Mouse (Mus musculus): ENCODE measurements around the gene Plekha8. TPM values are rescaled to one million over a fixed set of nuclear protein-coding genes. Genes with fewer than 3 reads are reported as not detected.
A peak's percentile ranks its signal among the peaks of the same experiment; 100 is the strongest.

Gene Plekha8
- polyA plus RNA-seq, 1 experiment from 2014 or later = 13.0 TPM

GRCm38 (mm10) chr6:54643181-54643580 is 48.3 kb downstream of the Plekha8 start:
- no peak for ATAC-seq (replicated peaks; ENCODE audit: insufficient number of reproducible peaks, low FRiP score, low TSS enrichment)
- Histone ChIP-seq H3K27me3 (ENCODE audit: control insufficient read depth, insufficient read depth, low read length) (no peaks in the 10 kb centered on the region), H3K4me1 (ENCODE audit: control insufficient read depth, insufficient read depth, low read length) (peaks cover 3% of the 10 kb centered on the region; the same call in 1 of the 2 replicates), H3K4me2 (no peak overlapping the region), H3K9me3 (replicated peaks; ENCODE audit: control insufficient read depth, low read length) (no peaks in the 10 kb centered on the region), H3K36me3 (ENCODE audit: control insufficient read depth, insufficient read depth, low read length) (no peaks in the 10 kb centered on the region; the same call in 1 of the 2 replicates), H3K9ac (ENCODE audit: low read depth, low read length) (no peak overlapping the region), H3K27ac (ENCODE audit: low read depth, low read length) (no peak overlapping the region), H3K4me3 (ENCODE audit: low read depth, low read length) (no peak overlapping the region)
- WGBS (ENCODE audit: insufficient replicate concordance) = 37% methylated on average over 4 of the region's 4 CpGs

- H3K27me3 ChIP-seq (ENCODE audit: control insufficient read depth, insufficient read depth, low read length) = no peaks in the 10 kb centered on the region
- no peak overlapping the region for H3K9ac ChIP-seq (ENCODE audit: low read depth, low read length)
- H3K9me3 ChIP-seq (replicated peaks; ENCODE audit: control insufficient read depth, low read length) = no peaks in the 10 kb centered on the region
- no peaks in the 10 kb centered on the region for H3K36me3 ChIP-seq (ENCODE audit: control insufficient read depth, insufficient read depth, low read length)
- no peak overlapping the region for H3K27ac ChIP-seq (ENCODE audit: low read depth, low read length)
- no peak overlapping the region for H3K4me2 ChIP-seq
- ATAC-seq (replicated peaks; ENCODE audit: insufficient number of reproducible peaks, low FRiP score, low TSS enrichment) = no peak
- no peaks in the 10 kb centered on the region for H3K4me1 ChIP-seq (ENCODE audit: control insufficient read depth, insufficient read depth, low read length)
- WGBS (ENCODE audit: insufficient replicate concordance) = 71% methylated on average over 11 of the region's 11 CpGs
- H3K4me3 ChIP-seq (ENCODE audit: low read depth, low read length) = no peak overlapping the region
These were observed 60.7 kb downstream of the Plekha8 start for GRCm38 (mm10) chr6:54655471-54656095.

DNA sequence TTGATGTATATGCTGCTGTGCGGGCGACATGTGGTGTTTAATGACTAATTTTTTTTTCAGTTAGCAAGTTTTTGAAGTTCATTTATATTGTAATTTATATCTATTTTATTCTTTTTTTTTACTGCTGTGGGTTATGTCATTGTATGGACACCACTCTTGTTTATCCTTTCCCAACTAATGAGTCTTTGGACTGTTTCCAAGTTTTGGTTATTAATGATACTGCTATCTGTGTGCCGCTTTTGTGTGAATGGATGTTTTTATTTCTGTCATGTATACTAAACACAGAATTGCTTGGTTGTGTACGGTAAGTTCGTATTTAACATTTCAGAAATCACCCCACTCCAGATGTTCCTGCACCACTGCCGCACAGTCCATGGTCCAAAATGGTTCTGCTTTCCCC is 63.0 kb downstream of the Plekha8 start:
- H3K9me3 ChIP-seq (replicated peaks; ENCODE audit: control insufficient read depth, low read length) = no peaks in the 10 kb centered on the region
- no peak overlapping the region for H3K4me2 ChIP-seq
- H3K9ac ChIP-seq (ENCODE audit: low read depth, low read length) = no peak overlapping the region
- H3K4me3 ChIP-seq (ENCODE audit: low read depth, low read length) = no peak overlapping the region
- 83% methylated on average over 6 of the region's 6 CpGs for WGBS (ENCODE audit: insufficient replicate concordance)
- H3K27ac ChIP-seq (ENCODE audit: low read depth, low read length) = no peak overlapping the region
- no peaks in the 10 kb centered on the region for H3K27me3 ChIP-seq (ENCODE audit: control insufficient read depth, insufficient read depth, low read length)
- H3K4me1 ChIP-seq (ENCODE audit: control insufficient read depth, insufficient read depth, low read length) = no peaks in the 10 kb centered on the region
- no peak for ATAC-seq (replicated peaks; ENCODE audit: insufficient number of reproducible peaks, low FRiP score, low TSS enrichment)
- H3K36me3 ChIP-seq (ENCODE audit: control insufficient read depth, insufficient read depth, low read length) = no peaks in the 10 kb centered on the region

DNA sequence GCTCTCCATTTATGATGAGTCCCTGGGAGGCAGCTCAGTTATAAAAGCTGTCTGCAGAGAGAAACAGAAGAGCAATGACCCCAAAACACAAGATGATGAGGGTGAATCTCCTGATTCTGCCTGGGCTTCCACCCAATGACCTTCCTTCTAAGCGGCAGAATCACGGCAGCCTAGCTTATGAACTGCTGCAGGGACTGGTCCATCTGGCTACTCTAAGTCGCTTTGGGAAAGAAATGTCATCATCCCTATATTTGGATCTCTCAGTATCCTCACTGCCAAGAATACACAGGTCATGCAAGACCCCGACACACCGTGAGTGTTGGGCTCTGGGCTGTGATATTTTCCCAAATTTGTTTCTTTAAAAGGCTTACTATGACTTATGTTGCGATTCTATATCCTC is 75.0 kb downstream of the Plekha8 start:
- no peak overlapping the region for H3K4me3 ChIP-seq (ENCODE audit: low read depth, low read length)
- no peak for ATAC-seq (replicated peaks; ENCODE audit: insufficient number of reproducible peaks, low FRiP score, low TSS enrichment)
- no peak overlapping the region for H3K9ac ChIP-seq (ENCODE audit: low read depth, low read length)
- H3K9me3 ChIP-seq (replicated peaks; ENCODE audit: control insufficient read depth, low read length) = no peaks in the 10 kb centered on the region
- H3K4me2 ChIP-seq = no peak overlapping the region
- H3K4me1 ChIP-seq (ENCODE audit: control insufficient read depth, insufficient read depth, low read length) = no peaks in the 10 kb centered on the region
- no peak overlapping the region for H3K27ac ChIP-seq (ENCODE audit: low read depth, low read length)
- no peaks in the 10 kb centered on the region for H3K36me3 ChIP-seq (ENCODE audit: control insufficient read depth, insufficient read depth, low read length)
- WGBS (ENCODE audit: insufficient replicate concordance) = 79% methylated on average over 6 of the region's 6 CpGs
- no peaks in the 10 kb centered on the region for H3K27me3 ChIP-seq (ENCODE audit: control insufficient read depth, insufficient read depth, low read length)

- no peak for ATAC-seq (replicated peaks; ENCODE audit: insufficient number of reproducible peaks, low FRiP score, low TSS enrichment)
- H3K9me3 ChIP-seq (replicated peaks; ENCODE audit: control insufficient read depth, low read length) = no peaks in the 10 kb centered on the region
- H3K4me2 ChIP-seq = no peak overlapping the region
- WGBS (ENCODE audit: insufficient replicate concordance) = 49% methylated on average over 5 of the region's 5 CpGs
- H3K4me3 ChIP-seq (ENCODE audit: low read depth, low read length) = no peak overlapping the region
- H3K4me1 ChIP-seq (ENCODE audit: control insufficient read depth, insufficient read depth, low read length) = no peaks in the 10 kb centered on the region
- no peak overlapping the region for H3K9ac ChIP-seq (ENCODE audit: low read depth, low read length)
- no peaks in the 10 kb centered on the region for H3K27me3 ChIP-seq (ENCODE audit: control insufficient read depth, insufficient read depth, low read length)
- H3K36me3 ChIP-seq (ENCODE audit: control insufficient read depth, insufficient read depth, low read length) = no peaks in the 10 kb centered on the region
- H3K27ac ChIP-seq (ENCODE audit: low read depth, low read length) = no peak overlapping the region
These were observed 78.0 kb downstream of the Plekha8 start for GRCm38 (mm10) chr6:54672901-54673300.

GRCm38 (mm10) chr6:54679686-54680085 is 84.8 kb downstream of the Plekha8 start:
- H3K27ac ChIP-seq (ENCODE audit: low read depth, low read length) = no peak overlapping the region
- H3K4me3 ChIP-seq (ENCODE audit: low read depth, low read length) = no peak overlapping the region
- no peaks in the 10 kb centered on the region for H3K36me3 ChIP-seq (ENCODE audit: control insufficient read depth, insufficient read depth, low read length)
- ATAC-seq (replicated peaks; ENCODE audit: insufficient number of reproducible peaks, low FRiP score, low TSS enrichment) = no peak
- peaks cover 4% of the 10 kb centered on the region; the same call in 1 of the 2 replicates for H3K4me1 ChIP-seq (ENCODE audit: control insufficient read depth, insufficient read depth, low read length)
- no peak overlapping the region for H3K9ac ChIP-seq (ENCODE audit: low read depth, low read length)
- no peaks in the 10 kb centered on the region for H3K9me3 ChIP-seq (replicated peaks; ENCODE audit: control insufficient read depth, low read length)
- peaks cover 23% of the 10 kb centered on the region for H3K27me3 ChIP-seq (ENCODE audit: control insufficient read depth, insufficient read depth, low read length)
- WGBS (ENCODE audit: insufficient replicate concordance) = 69% methylated on average over 5 of the region's 5 CpGs
- no peak overlapping the region for H3K4me2 ChIP-seq

DNA sequence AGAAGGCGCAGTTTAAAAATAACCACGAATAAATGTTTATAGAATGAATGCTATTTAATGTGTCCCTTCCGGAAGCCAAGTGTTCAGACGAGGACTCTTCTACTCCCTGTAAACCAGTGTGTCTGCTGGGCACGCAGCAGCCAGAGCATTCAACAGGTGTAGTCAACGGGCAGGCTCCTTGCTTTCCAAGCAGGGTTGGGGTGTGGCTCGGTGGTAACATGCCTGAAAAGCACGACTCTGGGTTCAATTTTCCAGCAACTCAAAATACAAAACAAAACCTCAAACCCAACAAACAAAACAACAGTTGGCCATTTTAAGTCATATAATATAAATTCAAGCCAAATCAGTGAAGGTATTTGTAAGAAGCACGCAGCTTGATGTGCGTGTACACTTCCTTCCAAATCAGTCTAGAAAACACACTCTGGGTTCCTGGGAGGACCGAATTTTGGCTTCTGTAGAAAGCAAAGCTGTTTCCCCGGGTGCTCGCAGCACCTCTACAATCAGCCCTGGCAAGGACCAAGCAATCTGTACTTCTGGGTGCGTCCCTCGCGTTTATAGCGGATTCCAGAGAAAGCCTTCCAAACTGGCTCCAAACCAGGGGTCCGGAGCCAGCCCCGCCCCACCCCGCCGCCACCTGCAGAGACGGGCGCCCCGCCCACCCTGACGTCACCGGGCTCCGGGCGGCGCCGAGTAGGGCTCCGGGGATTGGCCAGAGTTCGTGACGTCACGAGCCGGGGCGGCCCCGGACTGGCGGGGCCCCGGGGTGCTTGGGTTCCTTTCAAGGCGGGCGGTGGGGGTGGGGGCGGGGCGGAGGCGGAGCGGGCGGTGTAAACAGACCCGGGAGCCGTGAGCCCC is 86.2 kb downstream of the Plekha8 start, which contains the start of gene Mturn:
TSS of gene Mturn (plus strand) at position 734 of the 855 bp plus-strand sequence.
- peak within 1 kb of the TSS; percentile 100 for H3K4me2 ChIP-seq
- peaks cover 23% of the 10 kb centered on the region for H3K27me3 ChIP-seq (ENCODE audit: control insufficient read depth, insufficient read depth, low read length)
- peak; percentile 98 for ATAC-seq (replicated peaks; ENCODE audit: insufficient number of reproducible peaks, low FRiP score, low TSS enrichment)
- H3K27ac ChIP-seq (ENCODE audit: low read depth, low read length) = no peak within 1 kb of the TSS
- no peaks in the 10 kb centered on the region for H3K9me3 ChIP-seq (replicated peaks; ENCODE audit: control insufficient read depth, low read length)
- peaks cover 9% of the 10 kb centered on the region; the same call in 1 of the 2 replicates for H3K4me1 ChIP-seq (ENCODE audit: control insufficient read depth, insufficient read depth, low read length)
- H3K36me3 ChIP-seq (ENCODE audit: control insufficient read depth, insufficient read depth, low read length) = no peaks in the 10 kb centered on the region
- 5% methylated on average over 47 of the region's 48 CpGs for WGBS (ENCODE audit: insufficient replicate concordance)
- peak within 1 kb of the TSS; percentile 88 for H3K4me3 ChIP-seq (ENCODE audit: low read depth, low read length)
- peak within 1 kb of the TSS; percentile 73 for H3K9ac ChIP-seq (ENCODE audit: low read depth, low read length)

DNA sequence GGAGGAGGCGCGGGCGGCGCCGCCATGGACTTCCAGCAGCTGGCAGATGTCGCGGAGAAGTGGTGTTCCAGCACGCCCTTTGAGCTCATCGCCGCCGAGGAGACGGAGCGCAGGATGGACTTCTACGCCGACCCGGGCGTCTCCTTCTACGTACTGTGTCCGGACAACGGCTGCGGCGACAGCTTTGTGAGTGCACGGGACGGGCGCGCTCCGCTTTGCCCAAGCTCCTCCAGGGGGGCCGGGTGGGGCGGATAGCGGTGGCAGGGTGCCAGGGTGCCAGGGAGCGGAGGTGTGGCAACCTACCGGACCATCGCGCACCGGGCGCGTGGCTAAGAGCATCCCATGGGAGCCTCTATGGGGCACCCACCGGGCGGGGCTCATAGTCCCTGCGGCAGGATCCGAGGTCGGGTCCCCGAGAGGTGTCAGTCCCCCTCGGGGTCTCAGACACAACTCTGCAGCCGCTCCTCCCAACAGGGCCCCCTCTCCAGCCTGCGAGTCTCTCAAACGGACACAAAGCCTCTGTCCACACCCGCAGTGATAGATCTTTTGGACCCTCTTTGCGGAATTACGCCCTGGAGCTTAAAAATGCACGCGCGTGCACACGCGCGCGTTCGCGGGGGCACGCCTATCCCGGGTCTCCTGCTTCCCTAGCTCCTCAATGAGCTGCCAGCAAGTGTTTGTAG is 87.0 kb downstream of the Plekha8 start:
- Histone ChIP-seq H3K27ac (ENCODE audit: low read depth, low read length) (no peak overlapping the region), H3K9ac (ENCODE audit: low read depth, low read length) (peak overlapping the region; percentile 73), H3K4me3 (ENCODE audit: low read depth, low read length) (peak overlapping the region; percentile 88), H3K4me1 (ENCODE audit: control insufficient read depth, insufficient read depth, low read length) (peaks cover 9% of the 10 kb centered on the region; the same call in 1 of the 2 replicates), H3K27me3 (ENCODE audit: control insufficient read depth, insufficient read depth, low read length) (peaks cover 23% of the 10 kb centered on the region), H3K9me3 (replicated peaks; ENCODE audit: control insufficient read depth, low read length) (no peaks in the 10 kb centered on the region), H3K4me2 (peak overlapping the region; percentile 100), H3K36me3 (ENCODE audit: control insufficient read depth, insufficient read depth, low read length) (no peaks in the 10 kb centered on the region)
- WGBS (ENCODE audit: insufficient replicate concordance) = 0% methylated on average over 58 of the region's 61 CpGs
- peak; percentile 50; the same call in 1 of the 2 replicates for ATAC-seq (replicated peaks; ENCODE audit: insufficient number of reproducible peaks, low FRiP score, low TSS enrichment)
